Mouse (Mus musculus) hindbrain, postnatal 0 days (tissue): ENCODE results near the gene Nfil3. TPM values are rescaled to one million over a fixed set of nuclear protein-coding genes. Genes with fewer than 3 reads are reported as not detected.

Experiments used
- ATAC-seq: fragments of 200-750 bp; cut with Nextera tagmentation; 2 replicates; pipeline ENCODE4 v1.8.0; 2017; ENCODE audit warnings: mild to moderate bottlenecking, moderate TSS enrichment, moderate library complexity
- DNase-seq: peaks from one replicate; pipeline ENCODE4 v3.0.0-alpha.2; 2015; ENCODE audit warnings: low spot score
- H3K27ac ChIP-seq: fragments of 300-500 bp; sonication (generic); 2 replicates; pipeline ENCODE4 v1.5.1; 2014; ENCODE audit warnings: mild to moderate bottlenecking
- H3K27me3 ChIP-seq: fragments of 300-500 bp; sonication (generic); 2 replicates; pipeline ENCODE4 v1.6.1; 2014; ENCODE audit warnings: low read length, mixed read lengths; ENCODE audit not compliant: insufficient read depth
- H3K36me3 ChIP-seq: fragments of 300-500 bp; sonication (generic); 2 replicates; pipeline ENCODE4 v1.6.1; 2014; ENCODE audit warnings: low read length, mixed read lengths; ENCODE audit not compliant: insufficient read depth
- H3K4me1 ChIP-seq: fragments of 300-500 bp; sonication (generic); 2 replicates; pipeline ENCODE4 v1.6.1; 2014; ENCODE audit warnings: antibody characterized with exemption, low read length, mixed read lengths; ENCODE audit not compliant: insufficient read depth
- H3K4me2 ChIP-seq: fragments of 300-500 bp; sonication (generic); 2 replicates; pipeline ENCODE4 v1.6.1; 2014; ENCODE audit warnings: low read depth, mild to moderate bottlenecking, low read length, moderate library complexity, mixed read lengths
- H3K4me3 ChIP-seq: fragments of 300-500 bp; sonication (generic); 2 replicates; pipeline ENCODE4 v1.5.1; 2014; ENCODE audit warnings: low read length
- H3K9ac ChIP-seq: fragments of 300-500 bp; sonication (generic); replicated peaks from 2 replicates; pipeline ENCODE4 v1.6.1; 2014; ENCODE audit warnings: mild to moderate bottlenecking, low read length, moderate library complexity, mixed read lengths
- H3K9me3 ChIP-seq: fragments of 300-500 bp; sonication (generic); 2 replicates; pipeline ENCODE4 v1.6.1; 2016; ENCODE audit warnings: low read length, mixed read lengths
- CTCF ChIP-seq: IDR thresholded peaks from 2 replicates; pipeline ENCODE4 v1.5.1; 2016; ENCODE audit warnings: antibody characterized with exemption, control low read depth, low read depth
- WGBS: fragments of 180-500 bp; shearing (Covaris S2); extraction: QIAGEN DNeasy Blood & Tissue Kit; methylation state at CpG from one replicate; pipeline ENCODE4 v1.1.7; 2014; 5-methylcytosine and 5-hydroxymethylcytosine counted together
- polyA plus RNA-seq: library from polyadenylated mRNA; unstranded; fragments of >200 nt; fragmentation: Nextera tagmentation; extraction: Ambion mirVana; gene quantifications from 2 replicates; pipeline ENCODE4 v1.2.1, GENCODE M21; 2015
- total RNA-seq: library from RNA; depleted of rRNA; stranded (reverse); fragments of >200 nt; gene quantifications from 2 replicates; pipeline ENCODE4 v1.2.3, GENCODE M21; 2014

Nfil3 gene
- total and polyA plus RNA-seq, 2 experiments from 2014 or later, result 17.9 to 28.3 TPM

DNA sequence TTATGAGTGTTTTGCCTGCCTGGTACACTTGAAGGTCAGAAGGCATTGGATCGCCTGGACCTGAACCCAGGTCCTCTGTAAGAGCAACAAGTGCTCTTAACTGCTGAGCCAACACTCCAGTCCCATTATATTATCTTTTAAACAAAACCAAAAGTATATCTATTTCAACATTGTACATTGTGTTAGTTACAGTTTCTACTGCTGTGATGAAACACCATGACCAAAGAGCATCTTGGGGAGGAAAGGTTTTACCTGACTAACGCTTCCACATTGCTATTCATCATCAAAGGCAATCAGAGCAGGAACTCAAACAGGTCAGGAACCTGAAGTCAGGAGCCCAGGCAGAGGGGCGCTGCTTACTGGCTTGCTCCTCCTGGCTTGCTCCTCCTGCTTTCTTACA lies 8.2 kb downstream of the Nfil3 start:
- ATAC-seq (no peak), DNase-seq (no peak)
- no peak overlapping the region for H3K4me3 ChIP-seq
- no peak overlapping the region for H3K4me2 ChIP-seq
- 89% methylated on average over 3 of the region's 3 CpGs for WGBS
- peaks cover 8% of the 10 kb centered on the region; the same call in 1 of the 2 replicates for H3K4me1 ChIP-seq
- TF ChIP-seq CTCF, result no peak
- H3K27ac ChIP-seq, result no peak overlapping the region
- H3K9ac ChIP-seq, result no peak overlapping the region
- no peaks in the 10 kb centered on the region for H3K27me3 ChIP-seq
- peaks cover 7% of the 10 kb centered on the region for H3K36me3 ChIP-seq
- H3K9me3 ChIP-seq, result no peaks in the 10 kb centered on the region

GRCm38 (mm10) chr13:52970876-52971275 lies 10.0 kb downstream of the Nfil3 start:
- Histone ChIP-seq H3K4me3 (no peak overlapping the region), H3K27ac (no peak overlapping the region), H3K4me2 (no peak overlapping the region), H3K27me3 (no peaks in the 10 kb centered on the region), H3K4me1 (no peaks in the 10 kb centered on the region), H3K9ac (no peak overlapping the region), H3K36me3 (peaks cover 23% of the 10 kb centered on the region), H3K9me3 (no peaks in the 10 kb centered on the region)
- no peak for ATAC-seq
- DNase-seq, result no peak
- TF ChIP-seq CTCF, result no peak
- 84% methylated on average over 6 of the region's 6 CpGs for WGBS

- H3K27me3 ChIP-seq, result no peaks in the 10 kb centered on the region
- H3K9ac ChIP-seq, result no peak overlapping the region
- ATAC-seq (no peak), DNase-seq (no peak)
- peaks cover 26% of the 10 kb centered on the region for H3K36me3 ChIP-seq
- H3K4me3 ChIP-seq, result no peak overlapping the region
- no peak overlapping the region for H3K4me2 ChIP-seq
- TF ChIP-seq CTCF, result no peak
- no peaks in the 10 kb centered on the region for H3K9me3 ChIP-seq
- no peaks in the 10 kb centered on the region for H3K4me1 ChIP-seq
- H3K27ac ChIP-seq, result no peak overlapping the region
- WGBS, result 93% methylated on average over 4 of the region's 4 CpGs
Observed at GRCm38 (mm10) chr13:52962922-52963321, 18.0 kb downstream of the Nfil3 start.

GRCm38 (mm10) chr13:52962361-52962760 lies 18.5 kb downstream of the Nfil3 start:
- Histone ChIP-seq H3K4me2 (no peak overlapping the region), H3K27ac (no peak overlapping the region), H3K27me3 (no peaks in the 10 kb centered on the region), H3K36me3 (peaks cover 20% of the 10 kb centered on the region), H3K9me3 (no peaks in the 10 kb centered on the region), H3K4me1 (no peaks in the 10 kb centered on the region), H3K9ac (no peak overlapping the region), H3K4me3 (no peak overlapping the region)
- TF ChIP-seq CTCF, result no peak
- ATAC-seq, result no peak
- no peak for DNase-seq
- WGBS, result 86% methylated on average over 6 of the region's 6 CpGs

DNA sequence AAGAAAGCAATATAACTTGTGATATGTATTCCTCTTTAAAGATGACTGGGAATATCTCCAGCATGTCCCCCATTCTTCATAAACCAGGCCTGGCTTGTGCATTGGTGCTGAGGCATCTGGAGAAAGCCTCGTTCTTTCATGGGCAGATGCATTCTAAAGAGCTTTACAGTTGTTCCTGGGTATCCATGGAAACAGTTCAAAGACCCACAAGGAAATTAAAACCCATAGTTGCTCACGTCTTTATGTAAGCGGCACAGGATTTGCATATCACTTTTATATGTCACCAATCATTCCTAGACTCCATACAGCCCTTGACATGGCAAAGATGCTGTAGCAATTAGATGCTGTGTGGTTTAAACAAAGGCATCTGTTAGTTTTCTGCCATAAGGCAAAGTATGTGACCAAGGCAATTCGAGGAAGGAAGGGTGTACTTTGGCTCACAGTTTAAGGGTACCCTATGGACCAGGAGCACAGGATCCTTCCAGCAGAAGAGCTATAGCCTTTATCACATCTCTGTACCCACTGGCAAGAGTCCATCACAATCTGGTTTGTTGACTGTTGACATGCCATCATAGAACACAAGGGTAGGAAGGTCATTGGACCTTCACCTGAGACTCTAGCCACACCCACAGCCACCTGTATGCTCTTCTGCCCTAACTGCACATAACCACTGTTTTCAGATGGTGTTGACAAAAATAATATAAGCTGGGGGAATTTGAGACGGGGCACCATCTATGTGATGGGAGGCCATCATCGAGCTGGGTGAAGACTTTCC lies 26.9 kb downstream of the Nfil3 start:
- H3K9ac ChIP-seq, result no peak overlapping the region
- DNase-seq (no peak), ATAC-seq (no peak)
- H3K36me3 ChIP-seq, result no peaks in the 10 kb centered on the region
- no peaks in the 10 kb centered on the region for H3K4me1 ChIP-seq
- no peak for TF ChIP-seq CTCF
- H3K27me3 ChIP-seq, result no peaks in the 10 kb centered on the region
- no peaks in the 10 kb centered on the region for H3K9me3 ChIP-seq
- H3K27ac ChIP-seq, result no peak overlapping the region
- H3K4me2 ChIP-seq, result no peak overlapping the region
- H3K4me3 ChIP-seq, result no peak overlapping the region
- 61% methylated on average over 6 of the region's 6 CpGs for WGBS

DNA sequence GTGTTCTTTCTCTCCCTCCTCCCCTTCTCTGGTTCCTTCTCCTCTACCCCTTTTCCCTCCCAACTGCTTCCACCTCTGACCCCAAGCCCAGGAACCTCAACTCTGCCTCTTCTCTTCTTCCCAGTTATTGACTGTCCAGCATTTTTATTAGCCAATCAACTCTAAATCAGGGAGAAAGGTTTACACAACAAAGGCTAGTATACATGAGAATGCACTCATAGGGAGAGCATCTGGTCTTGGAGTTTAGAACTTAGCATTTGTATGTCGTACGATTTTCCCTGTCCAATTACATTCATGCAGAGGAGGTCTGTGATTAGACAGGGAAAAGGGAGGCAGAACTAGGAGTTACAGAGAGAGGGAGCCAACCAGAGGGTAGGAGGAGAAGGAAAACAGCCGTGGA lies 31.7 kb downstream of the Nfil3 start:
- 78% methylated on average over 3 of the region's 3 CpGs for WGBS
- no peaks in the 10 kb centered on the region; the same call in 1 of the 2 replicates for H3K4me1 ChIP-seq
- no peak overlapping the region for H3K27ac ChIP-seq
- H3K4me3 ChIP-seq, result no peak overlapping the region
- H3K9me3 ChIP-seq, result no peaks in the 10 kb centered on the region
- H3K27me3 ChIP-seq, result no peaks in the 10 kb centered on the region
- no peak overlapping the region for H3K4me2 ChIP-seq
- no peak for TF ChIP-seq CTCF
- ATAC-seq (no peak), DNase-seq (no peak)
- H3K36me3 ChIP-seq, result no peaks in the 10 kb centered on the region
- no peak overlapping the region for H3K9ac ChIP-seq

- no peak overlapping the region for H3K27ac ChIP-seq
- H3K4me1 ChIP-seq, result no peaks in the 10 kb centered on the region; the same call in 1 of the 2 replicates
- no peak overlapping the region for H3K4me2 ChIP-seq
- no peaks in the 10 kb centered on the region for H3K36me3 ChIP-seq
- TF ChIP-seq CTCF, result no peak
- no peak overlapping the region for H3K9ac ChIP-seq
- ATAC-seq (no peak), DNase-seq (no peak)
- H3K27me3 ChIP-seq, result no peaks in the 10 kb centered on the region
- no peaks in the 10 kb centered on the region for H3K9me3 ChIP-seq
- H3K4me3 ChIP-seq, result no peak overlapping the region
- WGBS, result 69% methylated on average over 4 of the region's 4 CpGs
Observed at GRCm38 (mm10) chr13:52947545-52947944, 33.3 kb downstream of the Nfil3 start.
